Mouse (Mus musculus): ENCODE data around the gene Samd9l. TPM values are rescaled to one million over a fixed set of nuclear protein-coding genes. Genes with fewer than 3 reads are reported as not detected.
"Not testable (repeated sequence)": the region's sequence is repeated elsewhere in the genome, so short reads cannot be mapped to it uniquely, and the experiment has no call there.

Samd9l gene
- polyA plus RNA-seq (2012; rRNA removed) = 0.34 and 1.5 TPM in 2 replicates

DNA sequence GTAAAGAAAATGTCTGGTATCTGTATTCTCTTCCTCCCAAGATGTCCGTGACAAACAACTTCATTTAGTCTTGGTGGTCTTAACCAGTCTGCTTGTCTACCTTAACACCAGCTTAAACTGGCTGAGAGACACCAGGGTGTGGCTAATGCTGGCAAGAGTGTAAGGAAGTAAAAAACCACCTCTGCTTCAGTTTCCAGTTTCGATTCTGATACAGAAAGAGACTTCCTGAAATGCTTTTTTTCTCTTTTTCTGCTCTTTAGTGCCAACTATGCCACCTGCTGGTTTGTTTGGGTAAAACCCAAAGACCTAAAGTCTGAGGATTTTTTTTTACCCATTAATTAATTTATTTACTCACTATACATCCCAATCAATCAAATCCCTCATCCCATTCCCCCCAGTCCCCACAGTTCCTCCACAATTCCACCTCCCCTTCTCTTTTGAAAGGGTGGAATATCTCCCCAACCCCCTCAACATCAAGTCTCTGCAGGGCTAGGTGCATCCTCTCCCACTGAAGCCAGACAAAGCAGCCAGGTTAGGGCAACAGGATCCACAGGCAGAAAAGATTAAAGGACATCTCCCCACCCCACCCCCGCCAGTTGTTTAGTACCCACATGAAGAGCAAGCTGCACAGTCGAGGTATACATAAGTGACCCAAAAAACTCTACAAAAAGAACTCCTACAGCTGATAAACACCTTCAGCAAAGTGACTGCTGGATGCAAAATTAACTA, at the start of gene Samd9l:
Gene Samd9l, minus strand, starts transcription at position 233 of the 729 bp plus-strand sequence.
- DNase-seq (ENCODE audit: low read depth) = peak; percentile 20

DNA sequence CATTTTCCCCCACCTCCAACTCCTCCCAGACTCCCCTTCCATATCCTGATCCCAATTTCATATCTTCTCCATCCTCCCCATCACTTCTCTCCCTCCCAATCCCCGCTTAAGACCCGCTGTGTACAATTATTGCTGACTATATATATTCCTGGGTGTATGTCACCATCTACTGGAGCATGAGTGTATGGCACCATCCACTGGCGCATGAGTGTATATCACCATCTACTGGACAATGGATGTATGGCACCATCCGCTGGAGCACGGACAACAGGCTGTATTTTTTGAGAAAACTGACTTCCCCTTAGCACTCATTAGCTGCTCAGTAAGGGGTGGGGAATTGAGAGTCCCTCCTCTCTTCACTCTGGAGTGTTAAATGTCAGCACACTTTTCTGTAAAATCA, 48.0 kb upstream of the Samd9l start:
- peak; percentile 83 for DNase-seq (ENCODE audit: low read depth)
- TF ChIP-seq CTCF (IDR thresholded peaks at IDR 0.05; ENCODE audit: borderline replicate concordance, extremely low read depth, insufficient read depth, insufficient read length) = peak; percentile 96
- no peak for TF ChIP-seq POLR2A (IDR thresholded peaks at IDR 0.05; ENCODE audit: borderline replicate concordance, extremely low read depth, insufficient read depth, insufficient read length, poor library complexity, severe bottlenecking)

DNA sequence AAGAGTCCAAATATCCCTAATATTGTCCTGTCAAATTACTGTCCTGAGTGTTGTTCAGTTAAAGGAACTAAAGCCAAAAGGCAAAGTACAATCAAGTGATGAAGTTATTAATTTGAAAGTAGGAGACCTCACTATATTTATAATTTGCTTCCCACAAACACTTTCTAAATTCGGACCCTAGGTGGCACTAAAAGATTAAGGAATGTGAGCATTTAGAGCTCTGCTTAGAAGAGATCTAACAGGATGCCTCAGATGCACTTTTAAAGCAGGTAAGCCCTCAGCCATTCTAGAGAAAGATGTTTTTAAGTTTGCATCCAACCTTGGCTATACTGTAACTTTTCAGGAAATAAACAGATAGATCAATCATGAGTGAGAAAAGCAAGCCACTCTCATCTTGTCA, 44.5 kb upstream of the Samd9l start:
- TF ChIP-seq POLR2A (IDR thresholded peaks at IDR 0.05; ENCODE audit: borderline replicate concordance, extremely low read depth, insufficient read depth, insufficient read length, poor library complexity, severe bottlenecking) (no peak), CTCF (IDR thresholded peaks at IDR 0.05; ENCODE audit: borderline replicate concordance, extremely low read depth, insufficient read depth, insufficient read length) (no peak)
- peak; percentile 51 for DNase-seq (ENCODE audit: low read depth)

DNA sequence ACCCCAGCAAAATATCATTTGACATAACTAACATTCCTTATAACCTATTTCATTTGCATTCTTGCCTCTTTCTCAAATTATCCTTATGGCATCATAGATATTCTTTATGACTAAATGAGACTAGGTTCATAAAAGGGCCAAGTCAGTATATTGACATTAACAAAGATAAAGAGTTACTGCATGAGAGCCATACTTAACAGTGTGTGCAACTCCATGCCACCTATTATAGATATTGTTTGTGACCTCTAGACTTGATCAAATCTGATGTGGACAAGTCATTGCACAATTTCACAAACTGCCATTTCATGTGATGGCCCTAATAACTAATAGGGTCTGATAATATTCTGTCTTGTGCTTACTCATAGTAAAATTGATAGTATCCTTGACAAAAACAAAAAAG, 36.7 kb upstream of the Samd9l start:
- DNase-seq (ENCODE audit: low read depth) = no peak
- TF ChIP-seq POLR2A (IDR thresholded peaks at IDR 0.05; ENCODE audit: borderline replicate concordance, extremely low read depth, insufficient read depth, insufficient read length, poor library complexity, severe bottlenecking) (no peak), CTCF (IDR thresholded peaks at IDR 0.05; ENCODE audit: borderline replicate concordance, extremely low read depth, insufficient read depth, insufficient read length) (no peak)

DNA sequence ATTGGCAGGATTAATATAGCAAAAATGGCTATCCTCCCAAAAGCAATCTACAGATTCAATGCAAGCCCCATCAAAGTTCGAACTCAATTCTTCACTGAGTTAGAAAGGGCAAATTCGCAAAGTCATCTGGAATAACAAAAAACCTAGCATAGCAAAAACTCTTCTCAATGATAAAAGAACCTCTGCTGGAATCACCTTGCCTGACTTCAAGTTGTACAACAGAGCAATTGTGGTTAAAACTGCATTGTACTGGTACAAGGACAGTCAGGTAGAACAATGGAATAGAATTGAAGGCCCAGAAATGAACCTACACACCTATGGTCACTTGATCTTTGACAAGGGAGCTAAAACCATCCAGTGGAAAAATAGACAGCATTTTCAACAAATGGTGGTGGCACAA, 31.6 kb upstream of the Samd9l start:
- not testable (repeated sequence) for DNase-seq (ENCODE audit: low read depth)

DNA sequence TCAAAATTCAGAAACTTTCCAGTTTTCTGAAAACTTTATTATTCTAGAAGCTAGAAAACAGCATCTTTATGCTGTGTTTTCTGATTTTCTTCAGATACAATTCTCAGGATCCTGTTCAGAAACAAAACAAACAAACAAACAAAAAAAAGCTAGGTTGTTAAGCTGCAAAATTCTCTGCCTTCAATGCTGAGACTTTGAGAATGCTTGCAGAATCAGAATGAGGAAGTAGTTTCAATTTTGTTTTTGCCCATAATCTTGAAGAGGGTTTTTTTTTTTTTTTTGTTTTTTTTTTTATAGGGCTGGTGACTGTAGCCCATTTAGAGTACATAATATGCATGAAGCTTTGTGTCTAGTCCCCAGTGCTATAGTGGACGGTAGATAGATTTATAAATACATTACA, 27.7 kb upstream of the Samd9l start:
- no peak for DNase-seq (ENCODE audit: low read depth)
- no peak for TF ChIP-seq CTCF (IDR thresholded peaks at IDR 0.05; ENCODE audit: borderline replicate concordance, extremely low read depth, insufficient read depth, insufficient read length)
- TF ChIP-seq POLR2A (IDR thresholded peaks at IDR 0.05; ENCODE audit: borderline replicate concordance, extremely low read depth, insufficient read depth, insufficient read length, poor library complexity, severe bottlenecking) = no peak

DNA sequence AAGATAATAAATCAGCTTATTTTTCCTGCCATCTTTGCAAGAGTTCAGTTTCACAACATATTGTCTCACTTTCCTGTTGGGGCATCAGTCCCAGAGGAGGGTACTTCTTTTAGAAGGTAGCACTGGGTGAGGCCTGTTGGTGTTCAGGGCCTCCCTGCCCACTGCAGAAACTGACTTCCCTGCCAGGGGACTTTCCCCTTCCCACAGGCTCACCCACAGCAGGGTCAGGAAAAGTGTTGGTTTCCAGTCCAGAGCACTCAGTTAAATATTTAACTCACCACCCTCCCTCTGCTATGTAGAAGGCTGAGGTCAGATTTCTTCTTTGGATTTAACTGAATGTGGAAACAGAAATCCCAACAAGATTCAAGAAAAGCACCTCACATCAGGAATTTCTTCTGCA, 26.0 kb upstream of the Samd9l start:
- DNase-seq (ENCODE audit: low read depth) = not testable (repeated sequence)

DNA sequence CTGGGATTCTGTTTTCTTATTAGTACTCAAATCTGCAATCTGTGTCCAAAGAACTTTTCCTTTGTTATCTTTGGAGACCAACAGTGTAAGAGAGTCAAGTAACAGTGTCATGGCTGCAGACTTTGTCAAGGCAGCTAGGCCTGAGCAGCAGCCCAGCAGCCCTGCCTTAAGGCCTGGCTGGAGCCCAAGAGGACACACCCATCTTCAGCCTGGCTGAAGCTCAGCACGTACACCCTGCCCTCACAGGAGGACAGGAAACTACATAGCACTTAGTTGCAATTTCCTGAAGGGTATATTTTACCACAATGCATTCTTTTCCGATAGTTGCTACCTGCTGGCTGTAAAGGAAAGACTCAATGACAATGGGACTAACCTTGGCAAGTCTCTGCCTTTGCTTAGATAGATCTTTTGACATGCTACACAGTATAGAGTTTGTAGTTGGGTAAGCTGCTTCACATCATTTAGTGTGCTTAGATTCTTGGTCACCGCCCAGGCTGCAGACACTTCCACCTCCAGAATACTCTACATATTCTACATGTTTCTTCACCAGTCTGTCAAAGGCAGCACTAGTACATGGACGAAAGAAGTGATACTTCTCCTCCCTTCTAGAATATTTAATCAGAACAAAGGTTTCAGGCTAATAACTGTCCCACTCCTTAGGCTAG, 25.4 kb upstream of the Samd9l start:
- not testable (repeated sequence) for DNase-seq (ENCODE audit: low read depth)

DNA sequence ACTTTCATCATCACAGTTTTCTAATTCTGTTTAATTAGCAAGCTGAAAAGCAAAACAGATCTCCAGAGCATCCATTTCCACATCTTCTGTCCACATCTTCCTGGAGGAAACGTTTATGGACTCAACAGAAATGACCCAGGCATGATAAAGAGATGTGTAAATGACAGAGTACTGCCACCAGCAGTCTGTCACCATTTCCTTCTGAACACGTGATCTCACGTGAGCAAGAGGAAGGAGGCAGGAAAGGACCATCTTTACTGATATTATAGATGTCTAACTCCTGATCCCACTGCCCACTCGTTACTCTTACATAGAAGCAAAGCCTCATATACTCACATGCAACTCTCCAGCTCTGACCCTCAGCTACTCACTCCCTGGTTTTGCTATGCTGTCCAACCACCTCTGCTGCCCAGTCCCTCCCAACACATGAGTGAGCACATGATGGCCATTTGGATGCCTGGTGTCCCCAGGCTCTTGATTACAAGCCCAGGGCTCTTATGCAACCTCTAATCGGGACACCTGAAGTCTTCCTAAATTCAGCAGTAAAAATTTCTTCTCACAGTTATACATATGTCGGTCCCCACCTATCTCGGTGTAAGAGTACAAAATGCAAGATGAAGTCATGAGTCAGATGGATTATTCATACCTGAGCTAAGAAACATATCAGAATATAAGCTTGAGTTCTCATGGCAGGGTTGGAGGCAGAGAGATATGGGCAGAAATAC, 2.0 kb downstream of the Samd9l start:
- DNase-seq (ENCODE audit: low read depth) = not testable (repeated sequence)

DNA sequence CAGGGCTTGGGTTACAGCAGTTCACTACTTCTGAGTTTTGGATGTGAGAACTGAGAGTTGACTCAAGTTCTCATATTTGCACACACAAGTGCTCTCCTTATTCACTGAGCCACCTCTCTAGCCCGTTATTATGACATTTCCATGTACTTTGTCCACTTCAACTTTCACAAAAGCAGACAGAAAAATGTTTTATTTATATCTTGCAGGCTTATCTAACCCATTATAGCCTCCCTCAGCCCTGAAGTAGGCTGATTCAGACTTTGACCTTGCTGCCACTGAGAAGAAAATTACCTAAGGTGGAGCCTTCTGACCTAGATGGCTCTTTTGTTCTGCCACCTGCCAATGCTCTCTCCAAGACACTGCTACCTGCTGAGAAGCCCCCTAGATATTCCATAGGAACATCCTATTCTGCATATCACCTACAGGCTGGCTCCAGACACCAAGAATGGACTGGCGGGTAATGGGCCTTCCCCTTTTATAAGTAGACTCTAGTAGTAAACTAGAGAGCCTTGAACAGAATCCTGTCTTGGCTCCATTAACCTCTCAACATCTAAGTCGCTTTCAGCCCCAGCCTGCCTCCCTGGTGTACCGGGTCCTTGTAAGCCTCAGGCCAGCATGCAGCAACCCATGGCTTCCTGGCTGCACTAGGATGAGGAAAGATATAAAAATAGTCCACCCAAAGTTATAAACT, 3.3 kb downstream of the Samd9l start:
- DNase-seq (ENCODE audit: low read depth) = not testable (repeated sequence)

DNA sequence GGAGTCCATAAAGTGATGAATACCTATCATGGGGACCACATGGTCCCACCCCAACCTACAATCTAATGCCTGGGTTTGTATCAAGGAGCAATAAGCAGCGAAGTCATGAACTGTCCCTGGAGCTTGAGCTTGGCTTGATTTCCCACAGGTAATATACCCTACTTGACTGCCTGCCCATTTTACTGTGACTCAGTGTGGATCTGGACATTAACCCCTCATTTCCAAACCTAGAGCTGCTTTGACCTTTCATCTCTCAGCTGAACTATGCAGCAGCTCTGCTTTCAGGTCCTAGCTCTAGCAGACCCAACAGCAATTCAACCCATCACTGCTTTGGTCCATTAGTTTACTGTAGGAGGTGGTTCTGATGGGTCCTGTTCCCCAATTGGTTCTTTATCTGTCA, 9.4 kb downstream of the Samd9l start:
- no peak for TF ChIP-seq POLR2A (IDR thresholded peaks at IDR 0.05; ENCODE audit: borderline replicate concordance, extremely low read depth, insufficient read depth, insufficient read length, poor library complexity, severe bottlenecking)
- TF ChIP-seq CTCF (IDR thresholded peaks at IDR 0.05; ENCODE audit: borderline replicate concordance, extremely low read depth, insufficient read depth, insufficient read length) = no peak
- DNase-seq (ENCODE audit: low read depth) = no peak

DNA sequence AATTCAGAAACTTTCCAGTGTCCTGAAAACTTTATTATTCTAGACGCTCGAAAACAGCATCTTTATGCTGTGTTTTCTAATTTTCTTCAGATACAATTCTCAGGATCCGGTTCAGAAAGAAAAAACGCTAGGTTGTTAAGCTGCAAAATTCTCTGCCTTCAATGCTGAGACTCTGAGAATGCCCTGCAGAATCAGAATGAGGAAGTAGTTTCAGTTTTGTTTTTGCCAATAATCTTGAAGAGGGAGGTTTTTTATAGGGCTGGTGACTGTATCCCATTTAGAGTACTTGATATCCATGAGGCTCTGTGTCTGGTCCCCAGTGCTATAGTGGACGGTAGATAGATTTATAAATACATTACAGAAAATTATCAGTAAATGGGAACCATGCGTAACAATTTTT, 12.8 kb downstream of the Samd9l start:
- no peak for DNase-seq (ENCODE audit: low read depth)
- TF ChIP-seq CTCF (IDR thresholded peaks at IDR 0.05; ENCODE audit: borderline replicate concordance, extremely low read depth, insufficient read depth, insufficient read length) = no peak
- no peak for TF ChIP-seq POLR2A (IDR thresholded peaks at IDR 0.05; ENCODE audit: borderline replicate concordance, extremely low read depth, insufficient read depth, insufficient read length, poor library complexity, severe bottlenecking)

DNA sequence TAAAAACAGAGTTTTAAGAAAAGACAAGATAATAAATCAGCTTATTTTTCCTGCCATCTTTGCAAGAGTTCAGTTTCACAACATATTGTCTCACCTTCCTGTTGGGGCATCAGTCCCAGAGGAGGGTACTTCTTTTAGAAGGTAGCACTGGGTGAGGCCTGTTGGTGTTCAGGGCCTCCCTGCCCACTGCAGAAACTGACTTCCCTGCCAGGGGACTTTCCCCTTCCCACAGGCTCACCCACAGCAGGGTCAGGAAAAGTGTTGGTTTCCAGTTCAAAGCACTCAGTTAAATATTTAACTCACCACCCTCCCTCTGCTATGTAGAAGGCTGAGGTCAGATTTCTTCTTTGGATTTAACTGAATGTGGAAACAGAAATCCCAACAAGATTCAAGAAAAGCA, 14.6 kb downstream of the Samd9l start:
- not testable (repeated sequence) for DNase-seq (ENCODE audit: low read depth)

DNA sequence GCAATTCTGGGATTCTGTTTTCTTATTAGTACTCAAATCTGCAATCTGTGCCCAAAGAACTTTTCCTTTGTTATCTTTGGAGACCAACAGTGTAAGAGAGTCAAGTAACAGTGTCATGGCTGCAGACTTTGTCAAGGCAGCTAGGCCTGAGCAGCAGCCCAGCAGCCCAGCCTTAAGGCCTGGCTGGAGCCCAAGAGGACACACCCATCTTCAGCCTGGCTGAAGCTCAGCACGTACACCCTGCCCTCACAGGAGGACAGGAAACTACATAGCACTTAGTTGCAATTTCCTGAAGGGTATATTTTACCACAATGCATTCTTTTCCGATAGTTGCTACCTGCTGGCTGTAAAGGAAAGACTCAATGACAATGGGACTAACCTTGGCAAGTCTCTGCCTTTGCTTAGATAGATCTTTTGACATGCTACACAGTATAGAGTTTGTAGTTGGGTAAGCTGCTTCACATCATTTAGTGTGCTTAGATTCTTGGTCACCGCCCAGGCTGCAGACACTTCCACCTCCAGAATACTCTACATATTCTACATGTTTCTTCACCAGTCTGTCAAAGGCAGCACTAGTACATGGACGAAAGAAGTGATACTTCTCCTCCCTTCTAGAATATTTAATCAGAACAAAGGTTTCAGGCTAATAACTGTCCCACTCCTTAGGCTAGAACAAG, 15.1 kb downstream of the Samd9l start:
- DNase-seq (ENCODE audit: low read depth) = not testable (repeated sequence)
